Mouse (Mus musculus): ENCODE data around the gene Cd84. TPM values are rescaled to one million over a fixed set of nuclear protein-coding genes. Genes with fewer than 3 reads are reported as not detected.
"Not testable (repeated sequence)": the region's sequence is repeated elsewhere in the genome, so short reads cannot be mapped to it uniquely, and the experiment has no call there.

Gene Cd84
- 0.99 and 1.5 TPM in 2 replicates for polyA plus RNA-seq (2012; rRNA removed)

DNA sequence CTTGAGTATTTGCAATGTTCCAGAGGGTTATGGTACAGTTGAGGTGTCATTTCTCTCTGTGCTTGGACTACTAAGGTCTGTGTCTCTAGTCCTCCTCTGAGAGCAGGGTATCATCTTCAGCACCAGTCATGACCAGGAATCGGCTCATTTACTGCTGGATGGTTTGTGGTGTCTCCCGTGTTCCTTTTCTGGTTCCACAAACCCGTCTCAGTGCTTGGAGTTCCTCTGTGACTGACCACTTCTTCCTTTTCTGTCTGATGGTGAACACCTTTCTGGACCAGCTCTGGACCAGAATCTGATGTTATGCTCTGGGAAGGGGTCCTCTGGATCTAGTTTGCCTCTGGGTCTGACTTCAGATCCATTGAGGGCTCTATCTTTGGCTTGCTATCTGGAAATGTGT is at the start of gene Cd84:
Gene Cd84 (plus strand): TSS at position 210 of the 400 bp plus-strand sequence.
- DNase-seq (ENCODE audit: low read depth, low spot score): no peak
- WGBS: 85% methylated on average over 3 of the region's 3 CpGs

GRCm38 (mm10) chr1:171791491-171791890 is 48.0 kb upstream of the Cd84 start:
- no peak for DNase-seq (ENCODE audit: low read depth, low spot score)
- 86% methylated on average over 3 of the region's 3 CpGs for WGBS

DNA sequence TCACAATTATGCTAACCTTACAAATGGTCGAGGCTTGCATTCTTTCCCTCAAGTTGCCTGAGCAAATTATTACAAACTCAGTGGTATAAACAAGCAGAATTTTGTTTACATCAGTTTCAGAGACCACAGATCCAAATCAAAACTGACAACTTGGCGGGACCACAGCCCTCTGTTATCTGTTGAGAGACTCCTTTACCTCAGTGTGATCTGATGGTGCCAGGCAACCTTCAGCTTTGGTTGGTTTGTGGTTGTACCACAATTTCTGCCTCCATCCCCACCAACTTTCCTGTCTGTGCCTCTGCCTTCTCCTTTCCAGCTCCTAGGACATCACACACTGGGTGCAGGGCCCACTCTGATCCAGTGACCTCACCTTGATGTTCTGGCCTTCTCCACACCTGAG is 43.3 kb upstream of the Cd84 start:
- no peak for DNase-seq (ENCODE audit: low read depth, low spot score)
- 55% methylated on average over 2 of the region's 2 CpGs for WGBS

- no peak for DNase-seq (ENCODE audit: low read depth, low spot score)
- 31% methylated on average over 1 of the region's 1 CpGs for WGBS
Measured at GRCm38 (mm10) chr1:171797840-171798239, 41.7 kb upstream of the Cd84 start.

DNA sequence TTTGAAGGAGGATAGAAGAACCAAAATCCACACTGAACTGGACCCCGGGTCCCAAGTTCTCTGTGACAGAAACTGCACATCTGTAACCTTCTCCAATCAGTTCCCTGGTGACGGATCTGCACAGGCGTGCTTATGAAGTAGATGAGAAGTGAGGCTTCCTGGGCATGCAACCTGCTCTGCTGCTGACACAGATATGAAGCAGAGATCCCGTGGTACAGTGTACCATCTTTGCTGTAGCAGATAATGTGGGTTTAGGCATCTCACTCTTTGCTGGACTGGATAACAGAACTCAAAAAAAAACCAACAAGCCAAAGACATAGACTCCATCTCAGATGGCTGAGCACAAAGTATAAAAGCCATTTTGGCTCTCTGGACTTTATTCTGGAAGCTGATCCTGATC is 39.8 kb upstream of the Cd84 start:
- no peak for DNase-seq (ENCODE audit: low read depth, low spot score)
- 79% methylated on average over 4 of the region's 4 CpGs for WGBS

DNA sequence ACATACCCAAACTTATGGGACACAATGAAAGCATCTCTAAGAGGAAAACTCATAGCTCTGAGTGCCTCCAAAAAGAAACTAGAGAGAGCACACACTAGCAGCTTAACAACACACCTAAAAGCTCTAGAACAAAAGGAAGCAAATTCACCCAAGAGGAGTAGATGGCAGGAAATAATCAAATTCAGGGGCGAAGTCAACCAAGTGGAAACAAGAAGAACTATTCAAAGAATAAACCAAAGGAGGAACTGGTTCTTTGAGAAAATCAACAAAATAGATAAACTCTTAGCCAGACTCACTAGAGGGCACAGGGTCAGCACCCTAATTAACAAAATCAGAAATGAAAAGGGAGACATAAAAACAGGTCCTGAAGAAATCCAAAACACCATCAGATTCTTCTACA is 28.4 kb upstream of the Cd84 start:
- WGBS: 71% methylated on average over 1 of the region's 1 CpGs
- not testable (repeated sequence) for DNase-seq (ENCODE audit: low read depth, low spot score)

DNA sequence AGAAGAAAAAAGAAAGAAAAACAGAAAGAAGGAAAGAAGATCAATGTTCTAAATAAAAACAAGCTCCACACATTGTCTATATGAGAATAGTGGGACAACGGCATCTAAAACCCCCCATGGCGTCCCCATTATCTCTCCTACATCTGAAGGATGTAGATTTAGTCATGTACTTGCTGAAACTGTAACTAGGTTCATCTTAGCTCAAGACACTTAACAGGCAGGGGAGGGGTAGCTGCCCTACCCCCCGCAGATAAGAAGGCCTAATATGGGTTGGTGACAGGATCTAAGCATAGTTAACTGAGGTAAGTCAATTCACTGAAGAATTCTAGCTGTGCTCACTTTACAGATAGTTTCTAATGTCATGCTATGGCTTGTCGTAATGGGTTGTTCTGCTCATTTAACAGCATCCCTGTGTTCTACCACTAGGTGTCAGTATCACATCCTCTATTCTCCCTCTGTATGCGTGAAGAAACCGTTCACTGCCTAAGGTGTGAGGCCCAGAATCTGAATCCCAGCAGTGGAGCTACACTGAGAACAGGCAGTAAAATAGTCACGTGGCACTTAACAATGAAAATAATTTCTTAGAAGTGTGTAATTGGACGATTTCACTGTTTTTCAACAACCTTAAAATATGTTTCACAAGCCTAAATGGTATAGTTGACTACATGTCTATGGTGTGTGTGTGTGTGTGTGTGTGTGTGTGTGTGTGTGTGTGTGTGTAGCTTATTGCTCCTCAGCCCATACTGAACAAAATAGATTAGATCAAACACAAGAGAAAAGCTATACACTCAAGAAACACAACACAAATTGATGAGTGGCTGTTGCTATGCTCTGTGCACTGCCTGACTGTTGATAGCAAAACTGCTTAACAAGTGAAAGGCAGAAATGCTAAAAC is 23.7 kb upstream of the Cd84 start:
- DNase-seq (ENCODE audit: low read depth, low spot score): no peak
- 15% methylated on average over 8 of the region's 8 CpGs for whole genome bisulfite sequencing

GRCm38 (mm10) chr1:171816991-171817390 is 22.5 kb upstream of the Cd84 start:
- no peak for DNase-seq (ENCODE audit: low read depth, low spot score)
- 73% methylated on average over 4 of the region's 4 CpGs for WGBS

DNA sequence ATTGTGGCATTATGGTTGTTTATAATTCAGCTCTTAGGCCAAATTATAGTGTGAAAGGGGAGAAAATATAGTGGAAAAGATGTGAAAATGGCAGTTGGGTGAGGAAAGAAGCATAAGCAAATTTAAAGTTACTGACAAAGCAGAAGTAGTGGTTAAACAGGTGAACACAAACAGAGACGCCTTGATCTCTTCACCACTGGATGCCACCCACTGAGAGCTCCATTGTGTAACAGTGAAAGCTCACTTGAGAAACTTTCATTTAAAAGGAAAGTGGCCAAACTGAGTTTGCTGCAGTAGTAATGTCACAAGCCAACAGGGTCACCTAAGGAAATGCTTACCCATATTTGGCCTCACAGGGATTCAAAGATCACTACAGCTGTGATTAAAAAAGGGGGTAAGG is 18.2 kb upstream of the Cd84 start:
- 64% methylated on average over 1 of the region's 1 CpGs for WGBS
- DNase-seq (ENCODE audit: low read depth, low spot score): no peak

- 43% methylated on average over 4 of the region's 4 CpGs for WGBS
- no peak for DNase-seq (ENCODE audit: low read depth, low spot score)
Measured at GRCm38 (mm10) chr1:171825462-171825861, 14.0 kb upstream of the Cd84 start.

- DNase-seq (ENCODE audit: low read depth, low spot score): no peak
Measured at GRCm38 (mm10) chr1:171826164-171826563, 13.3 kb upstream of the Cd84 start.

DNA sequence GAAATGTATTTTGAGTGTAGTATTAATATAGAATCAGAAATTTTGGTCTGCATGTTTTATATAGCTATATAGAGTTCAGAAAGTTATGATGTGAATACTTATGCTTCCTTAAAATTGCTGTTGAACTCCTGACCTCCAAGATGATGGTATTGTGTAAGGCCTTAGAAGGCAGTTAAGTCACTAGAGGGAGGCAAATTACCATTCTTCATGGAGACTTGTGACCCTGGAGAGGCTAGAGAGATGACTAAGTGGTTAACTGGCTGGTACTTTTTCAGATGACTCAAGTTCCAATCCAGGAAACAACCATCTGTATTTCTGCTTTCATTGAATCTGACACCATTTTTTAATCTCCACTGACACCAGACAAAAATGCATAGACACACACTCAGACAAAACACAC is 11.8 kb upstream of the Cd84 start:
- no peak for DNase-seq (ENCODE audit: low read depth, low spot score)

- DNase-seq (ENCODE audit: low read depth, low spot score): no peak
- 67% methylated on average over 4 of the region's 4 CpGs for WGBS
Measured at GRCm38 (mm10) chr1:171840450-171841023, 1.0 kb downstream of the Cd84 start.

- DNase-seq (ENCODE audit: low read depth, low spot score): no peak
- WGBS: 65% methylated on average over 5 of the region's 5 CpGs
Measured at GRCm38 (mm10) chr1:171845035-171845754, 5.7 kb downstream of the Cd84 start.

GRCm38 (mm10) chr1:171848201-171848600 is 8.7 kb downstream of the Cd84 start:
- no peak for DNase-seq (ENCODE audit: low read depth, low spot score)

DNA sequence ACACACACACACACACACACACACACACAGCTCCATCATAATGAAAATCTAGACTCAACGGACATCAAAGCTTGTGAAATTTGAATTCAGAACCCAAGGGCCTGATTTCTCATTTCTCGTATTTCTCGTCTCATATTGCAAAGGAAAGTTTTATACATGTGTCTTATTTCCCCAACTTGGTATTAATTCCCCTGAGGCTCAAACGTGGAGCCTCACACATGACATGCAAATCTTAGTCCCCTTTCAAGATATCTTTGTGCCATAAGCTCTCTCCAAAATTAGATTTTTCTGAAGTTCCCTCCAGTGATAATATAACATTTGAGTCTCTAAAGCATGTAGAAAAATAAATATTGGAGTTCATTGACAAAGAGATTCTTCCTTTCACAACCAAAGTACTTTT is 9.3 kb downstream of the Cd84 start:
- WGBS: 85% methylated on average over 4 of the region's 4 CpGs
- DNase-seq (ENCODE audit: low read depth, low spot score): no peak

GRCm38 (mm10) chr1:171849454-171849853 is 10.0 kb downstream of the Cd84 start:
- no peak for DNase-seq (ENCODE audit: low read depth, low spot score)
- WGBS: 75% methylated on average over 5 of the region's 5 CpGs

GRCm38 (mm10) chr1:171865467-171865866 is 26.0 kb downstream of the Cd84 start:
- no peak for DNase-seq (ENCODE audit: low read depth, low spot score)
- WGBS: 82% methylated on average over 4 of the region's 4 CpGs

DNA sequence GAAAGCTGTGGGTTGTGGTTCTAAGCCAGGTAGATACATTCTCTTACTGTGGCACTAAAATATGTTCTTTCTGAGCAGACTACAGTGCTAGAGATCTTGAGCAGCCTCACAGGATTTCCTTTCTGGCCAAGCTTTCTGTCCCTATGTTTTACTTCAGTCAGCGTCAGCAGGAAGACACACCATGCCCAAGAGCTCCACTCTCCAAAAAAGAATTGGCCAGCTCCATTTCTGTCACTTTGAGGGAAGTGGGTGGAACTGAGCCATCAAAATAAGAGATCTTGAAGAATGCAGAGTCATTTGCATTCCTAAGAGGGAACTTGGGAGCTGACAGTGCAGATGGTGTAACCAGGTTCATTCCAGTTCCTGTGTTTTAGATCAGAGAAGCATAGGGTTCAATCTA is 47.5 kb downstream of the Cd84 start:
- no peak for DNase-seq (ENCODE audit: low read depth, low spot score)
- WGBS: 87% methylated on average over 1 of the region's 1 CpGs

- 73% methylated on average over 5 of the region's 5 CpGs for WGBS
- DNase-seq (ENCODE audit: low read depth, low spot score): not testable (repeated sequence)
Measured at GRCm38 (mm10) chr1:171895364-171895763, 55.9 kb downstream of the Cd84 start, which contains the start of gene Gm10521. Gene Gm10521 (plus strand): TSS chr1:171895664.

DNA sequence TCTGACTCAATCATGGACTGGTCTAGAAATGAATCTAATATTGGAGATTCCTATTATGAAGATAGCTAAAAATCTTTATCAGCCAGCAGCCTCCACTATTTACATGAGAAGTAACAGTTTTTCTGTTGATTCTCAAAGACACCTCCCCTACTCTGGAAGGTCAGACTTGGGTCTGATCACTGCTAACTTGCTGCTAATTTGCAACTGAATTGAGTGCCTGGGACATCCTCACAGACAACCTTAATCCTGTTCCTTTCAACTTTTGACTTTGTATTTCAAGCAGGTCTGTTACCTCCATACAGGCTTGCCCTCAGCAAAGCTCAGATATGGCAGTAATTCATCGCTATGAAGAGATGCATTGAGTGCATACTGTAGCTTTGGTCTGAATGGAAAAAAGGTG is 64.5 kb downstream of the Cd84 start:
- DNase-seq (ENCODE audit: low read depth, low spot score): no peak
- 77% methylated on average over 1 of the region's 1 CpGs for WGBS
